Mouse (Mus musculus) spleen, adult 2 months (tissue): ENCODE data around the gene Sf3a2.
"Not testable (repeated sequence)": the region's sequence is repeated elsewhere in the genome, so short reads cannot be mapped to it uniquely, and the experiment has no call there.

Source experiments
- CTCF ChIP-seq: fragments of 200-500 bp; IDR thresholded peaks from 2 replicates; pipeline ENCODE4 v1.5.1; 2011; ENCODE audit warnings: mild to moderate bottlenecking, inconsistent platforms; ENCODE audit not compliant: insufficient read depth, insufficient read length, insufficient replicate concordance; ENCODE audit errors: extremely low read depth
- POLR2A ChIP-seq: fragments of 200-500 bp; IDR thresholded peaks from 2 replicates; pipeline ENCODE4 v1.6.1; 2011; ENCODE audit warnings: low read depth, low read length, inconsistent platforms

DNA sequence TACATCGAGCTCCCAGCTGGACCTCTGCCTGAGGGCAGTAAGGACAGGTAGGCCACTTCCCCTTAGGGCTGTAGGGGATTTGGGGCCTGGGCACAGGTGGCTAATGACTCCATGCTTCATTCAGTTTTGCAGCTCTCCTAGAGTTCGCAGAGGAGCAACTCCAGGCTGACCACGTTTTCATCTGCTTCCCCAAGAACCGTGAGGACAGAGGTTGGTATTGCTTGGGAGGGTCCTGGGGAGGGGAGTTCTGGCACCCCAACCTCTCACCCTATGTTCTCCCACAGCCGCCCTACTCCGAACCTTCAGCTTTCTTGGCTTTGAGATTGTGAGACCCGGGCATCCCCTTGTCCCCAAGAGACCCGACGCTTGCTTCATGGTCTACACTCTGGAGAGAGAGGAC is 30.6 kb downstream of the Sf3a2 start:
- TF ChIP-seq POLR2A, CTCF: not testable (repeated sequence)
